Mouse (Mus musculus) monocyte, adult 5-6 weeks (primary cell): ENCODE measurements around the gene Snap23. TPM values are rescaled to one million over a fixed set of nuclear protein-coding genes. Genes with fewer than 3 reads are reported as not detected.
A peak's percentile ranks its signal among the peaks of the same experiment; 100 is the strongest.
"Not testable (repeated sequence)": the region's sequence is repeated elsewhere in the genome, so short reads cannot be mapped to it uniquely, and the experiment has no call there.

Experiments
- ATAC-seq: fragments of 153-309, 156-312 bp; replicated peaks from 2 replicates; pipeline ENCODE4 v1.8.0; 2017; ENCODE audit warnings: mild to moderate bottlenecking; ENCODE audit not compliant: low TSS enrichment, insufficient number of reproducible peaks, severe bottlenecking, poor library complexity, low FRiP score
- total RNA-seq: library from RNA; stranded (forward); fragments of 200-1000, 200-491, 200-594 nt; gene quantifications from 3 replicates; pipeline ENCODE4 v1.2.3, GENCODE M21; 2017

Snap23 gene
- 215 to 294 TPM (median 259 TPM) in 3 replicates for total RNA-seq

- ATAC-seq = peak; percentile 65
These were observed at the start of gene Snap23 for GRCm38 (mm10) chr2:120566886-120567797. Snap23 (plus strand) TSS chr2:120567671.

- no peak for ATAC-seq
These were observed 48.8 kb upstream of the Snap23 start for GRCm38 (mm10) chr2:120518547-120519210.

- ATAC-seq = no peak
These were observed 40.7 kb upstream of the Snap23 start for GRCm38 (mm10) chr2:120526771-120527170.

- ATAC-seq = no peak
These were observed 37.9 kb upstream of the Snap23 start for GRCm38 (mm10) chr2:120529531-120529930.

- no peak for ATAC-seq
These were observed 36.2 kb upstream of the Snap23 start for GRCm38 (mm10) chr2:120531223-120531622.

- ATAC-seq = no peak
These were observed 28.1 kb upstream of the Snap23 start for GRCm38 (mm10) chr2:120539333-120539732.

- ATAC-seq = peak; percentile 97
These were observed 27.7 kb upstream of the Snap23 start for GRCm38 (mm10) chr2:120539778-120540208.

- ATAC-seq = no peak; the same call in 1 of the 2 replicates
These were observed 22.7 kb upstream of the Snap23 start for GRCm38 (mm10) chr2:120544732-120545131.

GRCm38 (mm10) chr2:120556868-120557267 is 10.6 kb upstream of the Snap23 start:
- no peak for ATAC-seq

- peak; percentile 57 for ATAC-seq
These were observed 8.7 kb upstream of the Snap23 start for GRCm38 (mm10) chr2:120558813-120559212.

GRCm38 (mm10) chr2:120561524-120561923 is 5.9 kb upstream of the Snap23 start:
- no peak for ATAC-seq

- peak; percentile 13; the same call in 1 of the 2 replicates for ATAC-seq
These were observed 4.6 kb upstream of the Snap23 start for GRCm38 (mm10) chr2:120562859-120563234.

- ATAC-seq = peak; percentile 85
These were observed 4.1 kb upstream of the Snap23 start, which contains the start of gene Zfp106 for GRCm38 (mm10) chr2:120563235-120563990. Zfp106 (minus strand) TSS chr2:120563843.

- not testable (repeated sequence) for ATAC-seq
These were observed 2.8 kb upstream of the Snap23 start for GRCm38 (mm10) chr2:120564548-120565188.

GRCm38 (mm10) chr2:120565363-120565762 is 2.1 kb upstream of the Snap23 start:
- ATAC-seq = no peak

GRCm38 (mm10) chr2:120567798-120568320 is 388 bp downstream of the Snap23 start:
- peak; percentile 14; the same call in 1 of the 2 replicates for ATAC-seq

GRCm38 (mm10) chr2:120571081-120571480 is 3.6 kb downstream of the Snap23 start:
- ATAC-seq = no peak

GRCm38 (mm10) chr2:120572161-120572560 is 4.7 kb downstream of the Snap23 start:
- ATAC-seq = not testable (repeated sequence)
